Mouse (Mus musculus) liver, adult 2 months (tissue): ENCODE results near the gene Pik3r6.

ENCODE experiments used
- CTCF ChIP-seq: fragments of 200-500 bp; IDR thresholded peaks from 2 replicates; pipeline ENCODE4 v1.5.1; 2011; ENCODE audit warnings: low read depth, low read length, control low read depth
- POLR2A ChIP-seq: fragments of 200-500 bp; IDR thresholded peaks from 2 replicates; pipeline ENCODE4 v1.6.1; 2011; ENCODE audit warnings: low read length, control low read depth; ENCODE audit not compliant: insufficient read depth; ENCODE audit errors: extremely low read depth

DNA sequence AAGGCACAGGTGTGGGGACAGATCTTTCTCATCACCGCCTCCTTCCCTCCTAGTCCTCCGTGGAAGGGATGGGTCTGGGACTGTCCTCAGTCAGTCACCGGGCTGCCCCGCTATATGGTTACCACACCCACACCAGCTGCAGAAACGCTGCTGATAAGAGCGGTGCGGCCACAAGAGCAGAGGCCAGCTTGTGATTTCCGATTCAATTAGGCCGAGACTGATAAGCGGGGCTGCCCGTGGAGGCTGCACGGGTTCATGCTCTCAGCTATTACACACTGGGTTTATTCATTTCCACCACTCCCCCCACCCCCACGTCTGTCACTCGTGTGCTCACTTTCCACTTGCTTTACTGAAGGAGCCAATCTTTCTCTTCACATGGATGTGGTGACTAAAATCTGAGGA lies 1.9 kb upstream of the Pik3r6 start:
- no peak for TF ChIP-seq CTCF
- no peak for TF ChIP-seq POLR2A
